Mouse (Mus musculus): ENCODE measurements around the gene Ralb.

The Ralb gene

DNA sequence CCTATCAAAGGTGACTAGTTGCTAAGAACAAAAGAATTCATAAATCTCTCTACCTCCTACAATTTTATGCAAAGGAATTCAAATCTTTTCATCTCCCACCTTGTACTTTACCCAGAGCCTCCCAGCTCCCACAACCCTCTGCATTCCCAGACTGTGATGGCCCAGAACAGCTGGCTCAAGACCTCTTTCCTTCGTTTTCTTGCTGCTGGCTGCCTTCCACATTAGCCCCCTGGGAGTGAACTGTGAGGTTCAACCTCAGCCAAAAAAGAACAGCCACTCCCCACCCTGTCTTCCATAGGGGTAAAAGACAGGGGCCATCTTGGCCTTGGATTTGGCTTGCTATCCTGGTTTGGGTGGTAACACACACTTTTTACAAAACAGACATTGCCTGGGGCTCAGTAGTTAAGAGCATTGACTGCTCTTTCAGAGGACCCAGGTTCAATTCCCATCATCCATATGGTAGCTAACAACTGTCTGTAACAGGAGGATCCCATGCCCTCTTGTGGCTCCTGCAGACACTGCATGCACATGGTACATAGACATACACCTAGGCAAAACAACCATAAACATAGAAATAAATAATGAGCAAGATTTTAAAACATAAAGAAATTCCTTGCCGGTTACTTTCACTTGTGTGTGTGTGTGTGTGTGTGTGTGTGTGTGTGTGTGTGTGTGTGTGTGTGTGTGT is 10.4 kb downstream of the Ralb start:
- no peak for DNase-seq (ENCODE audit: low spot score in 2 of 2)

DNA sequence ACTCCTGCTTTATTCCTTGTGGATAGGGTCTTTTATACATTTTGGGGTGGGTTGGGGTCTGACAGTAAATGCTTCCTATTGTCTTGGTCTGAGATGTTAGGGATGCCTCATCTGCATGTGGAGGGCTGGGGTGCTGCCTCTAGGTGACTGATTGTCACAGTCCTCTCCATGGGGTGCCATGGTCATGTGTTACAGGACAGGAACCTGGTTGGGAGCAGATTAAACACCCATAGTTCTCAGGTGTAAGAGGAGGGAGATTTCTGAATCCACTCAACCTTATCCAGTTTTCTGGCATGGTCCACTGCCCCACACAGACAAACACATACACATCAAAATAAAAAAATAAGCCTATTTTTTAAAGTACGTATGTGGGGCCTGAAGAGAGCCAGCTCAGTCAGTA is 12.1 kb downstream of the Ralb start:
- DNase-seq (ENCODE audit: low spot score in 2 of 2), result no peak

DNA sequence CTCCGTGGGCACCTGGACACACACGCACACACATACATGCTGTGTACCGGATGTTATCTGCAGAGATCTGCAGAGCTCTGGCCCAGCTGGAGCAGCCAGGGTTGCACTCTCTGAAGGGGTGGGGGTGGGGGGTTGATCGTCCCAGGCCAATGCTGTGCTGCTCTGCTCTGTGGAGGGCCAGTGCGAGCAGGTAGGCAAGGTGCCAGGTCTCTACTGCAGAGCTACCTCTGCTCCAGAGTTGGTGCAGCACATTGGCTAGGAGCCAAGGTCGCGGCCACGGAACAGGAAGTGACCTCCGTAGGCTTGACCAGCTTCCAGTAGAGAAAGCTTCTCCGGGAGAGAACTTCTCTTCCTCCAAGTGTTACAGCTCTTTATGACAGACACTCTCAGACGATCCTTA is 12.5 kb downstream of the Ralb start:
- no peak for DNase-seq (ENCODE audit: low spot score in 2 of 2)

DNA sequence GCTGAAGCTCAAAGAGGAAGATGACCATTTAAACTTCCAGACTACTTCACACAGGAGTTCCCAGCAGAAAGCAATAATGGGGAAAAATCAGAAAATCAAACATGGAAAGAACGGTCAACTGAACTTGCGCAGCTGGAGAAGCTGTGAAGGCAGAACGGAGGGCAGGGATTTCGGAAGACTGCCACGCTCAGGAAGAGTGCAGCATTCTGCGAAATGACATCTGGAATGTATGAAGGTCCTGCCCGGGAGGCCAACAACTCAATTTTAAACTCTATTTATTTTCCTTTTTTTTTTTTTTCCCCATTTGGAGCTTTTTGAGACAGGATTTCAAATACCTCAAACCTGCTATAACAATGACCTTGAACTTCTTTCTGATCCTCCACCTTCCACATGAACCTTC is 13.8 kb downstream of the Ralb start:
- DNase-seq (ENCODE audit: low spot score in 2 of 2), result no peak

DNA sequence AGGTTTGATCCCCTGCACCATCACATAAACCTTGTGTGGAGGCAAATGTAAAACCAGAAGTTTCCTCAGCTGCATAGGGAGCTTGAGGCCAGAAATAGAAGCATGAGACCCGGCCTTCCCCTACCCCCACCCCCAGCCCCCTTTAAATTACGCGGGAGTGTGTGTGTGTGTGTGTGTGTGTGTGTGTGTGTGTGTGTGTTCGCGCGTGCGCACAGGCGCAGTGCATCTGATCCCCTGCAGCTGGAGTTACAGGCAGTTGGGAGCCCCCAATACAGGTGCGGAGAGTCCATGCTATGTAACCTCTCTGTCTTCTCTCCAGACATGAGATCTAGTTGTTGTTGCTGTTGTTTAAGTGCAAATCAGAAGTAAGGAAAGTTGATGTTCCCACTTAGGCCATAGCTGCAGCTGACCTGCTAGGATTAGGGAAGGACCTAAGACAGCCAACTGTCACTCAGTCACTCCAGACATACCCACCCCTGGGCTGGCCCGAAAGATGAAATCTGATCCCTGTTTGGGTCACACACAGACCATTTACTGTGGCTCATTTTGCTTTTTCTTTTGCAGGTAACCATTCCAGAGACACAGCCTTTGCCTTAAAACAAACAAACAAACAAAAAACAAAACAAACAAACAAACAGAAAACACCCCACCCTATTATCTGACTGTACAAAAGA is 16.5 kb downstream of the Ralb start:
- no peak for DNase-seq (ENCODE audit: low spot score in 2 of 2)

DNA sequence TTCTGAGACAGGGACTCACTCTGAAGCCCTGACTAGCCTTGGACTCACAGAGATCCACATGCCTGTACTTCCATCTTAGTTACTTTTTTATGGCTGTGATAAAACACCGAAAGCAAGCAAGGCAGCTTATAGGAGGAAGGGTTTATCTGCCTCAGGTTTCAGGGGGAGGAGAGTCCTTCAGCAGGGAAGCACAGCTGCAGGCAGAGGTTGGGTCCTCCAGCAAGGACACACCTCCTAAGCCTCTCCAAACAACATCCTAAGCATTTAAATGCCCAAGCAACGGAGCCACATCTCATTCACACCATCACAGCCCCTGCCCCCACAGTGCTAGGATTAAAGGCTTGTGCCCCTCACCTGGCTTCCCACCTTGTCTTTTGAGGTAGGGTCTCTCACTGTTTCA is 18.8 kb downstream of the Ralb start:
- DNase-seq (ENCODE audit: low spot score in 2 of 2), result no peak

DNA sequence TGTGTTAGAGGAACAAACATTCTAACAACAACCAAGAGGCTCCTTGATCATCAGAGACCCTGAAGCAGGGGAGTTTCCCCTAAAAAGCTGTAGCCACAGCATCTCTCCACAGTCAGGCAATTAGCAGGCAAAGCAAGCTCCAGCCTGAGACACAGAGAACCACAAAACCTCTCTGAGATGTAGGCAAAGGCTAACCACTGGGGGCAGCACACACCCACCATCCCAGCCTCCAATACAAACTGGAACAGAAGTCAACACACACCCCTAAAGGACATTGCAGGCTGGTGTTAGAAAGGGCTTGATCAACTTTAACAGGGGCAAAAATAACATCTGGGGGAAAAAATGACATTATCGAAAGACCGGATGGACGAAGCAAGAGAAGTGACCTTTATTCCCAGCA is 20.1 kb downstream of the Ralb start:
- no peak for DNase-seq (ENCODE audit: low spot score in 2 of 2)

DNA sequence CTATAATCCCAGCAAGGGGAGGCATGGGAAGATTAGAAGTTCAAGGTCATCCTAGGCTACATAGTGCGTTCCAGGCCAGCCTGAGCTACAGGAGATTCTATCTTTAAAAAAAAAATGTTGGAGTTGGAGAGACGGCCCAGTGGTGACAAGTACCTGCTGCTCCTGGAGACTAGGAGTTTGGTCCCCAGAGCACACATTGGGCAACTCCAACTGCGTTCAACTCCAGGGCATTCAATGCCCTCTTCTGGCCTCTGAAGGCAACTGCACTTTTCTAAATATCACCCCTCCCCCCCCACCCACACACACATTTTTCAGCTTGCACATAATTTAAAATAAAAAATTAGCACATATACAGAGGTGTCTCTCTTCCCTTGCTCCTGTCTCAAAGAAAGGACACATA is 21.7 kb downstream of the Ralb start:
- no peak for DNase-seq (ENCODE audit: low spot score in 2 of 2)

DNA sequence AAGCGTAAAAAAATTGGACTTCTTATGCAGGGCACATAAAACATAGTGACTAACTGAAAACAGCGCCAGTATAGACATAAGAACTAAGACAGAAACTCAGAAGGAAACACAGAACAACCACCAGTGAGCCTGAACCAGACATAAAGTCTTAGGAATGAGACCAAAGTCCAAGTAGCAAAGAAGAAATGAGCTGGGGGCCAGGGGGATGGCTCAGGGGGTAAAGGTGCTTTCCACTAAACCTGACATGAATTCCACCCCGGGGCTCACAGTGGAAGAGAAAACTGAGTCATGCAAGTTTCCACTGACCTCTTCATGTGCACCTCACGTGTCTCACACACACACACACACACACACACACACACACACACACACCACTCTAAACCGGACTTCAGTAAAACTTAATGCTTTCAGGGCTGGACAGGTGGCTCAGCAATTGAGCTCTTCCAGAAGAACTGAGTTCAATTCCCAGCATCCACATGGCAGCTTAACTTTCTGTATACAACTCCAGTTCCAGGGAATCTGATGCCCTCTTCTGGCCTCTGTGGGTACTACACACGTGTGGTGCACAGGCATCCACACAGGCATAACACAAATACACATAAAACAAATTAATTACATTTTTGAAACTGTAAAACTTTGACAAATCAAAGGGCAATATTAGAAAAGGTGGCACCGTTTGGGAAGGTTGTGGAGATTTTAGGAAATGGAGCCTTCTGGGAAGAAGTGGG is 23.2 kb downstream of the Ralb start:
- DNase-seq (ENCODE audit: low spot score in 2 of 2), result no peak

DNA sequence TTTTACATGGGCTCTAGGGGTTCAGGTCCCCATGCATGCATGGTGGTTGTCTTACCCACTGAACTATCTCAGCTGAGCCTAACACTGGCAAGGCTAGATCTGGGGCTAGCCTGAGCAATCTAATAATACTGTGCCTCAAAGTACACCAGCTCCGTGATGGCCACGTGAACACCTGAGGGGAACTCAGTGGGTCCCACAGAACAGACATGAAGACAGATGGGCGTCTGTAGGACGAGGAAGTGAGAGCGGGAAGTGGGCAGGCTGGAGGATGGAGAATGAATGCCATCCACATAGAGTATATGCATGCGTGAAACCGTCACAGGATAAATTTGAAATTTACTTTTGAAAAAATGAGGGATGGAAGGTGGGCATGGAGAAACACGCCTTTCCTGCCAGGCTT is 23.9 kb downstream of the Ralb start:
- no peak for DNase-seq (ENCODE audit: low spot score in 2 of 2)

DNA sequence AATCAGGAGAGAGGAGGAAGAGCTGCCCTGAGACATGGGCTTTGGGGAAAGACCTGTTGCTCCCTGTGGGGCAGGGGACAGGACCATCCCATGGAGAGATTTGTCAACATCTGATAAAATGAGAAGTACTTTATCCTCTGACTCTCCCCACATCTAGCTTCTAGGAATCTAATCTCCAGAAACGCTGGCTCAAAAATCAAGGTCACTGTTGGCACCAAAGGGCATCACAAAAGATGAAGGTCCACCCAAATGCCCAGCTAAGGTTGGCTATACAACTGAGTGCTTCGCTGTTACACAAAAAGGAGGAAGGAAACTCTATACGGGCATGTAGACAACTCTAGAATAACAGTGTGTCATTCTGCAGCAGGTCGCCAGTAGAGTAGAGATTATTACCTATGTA is 25.0 kb downstream of the Ralb start:
- DNase-seq (ENCODE audit: low spot score in 2 of 2), result no peak

DNA sequence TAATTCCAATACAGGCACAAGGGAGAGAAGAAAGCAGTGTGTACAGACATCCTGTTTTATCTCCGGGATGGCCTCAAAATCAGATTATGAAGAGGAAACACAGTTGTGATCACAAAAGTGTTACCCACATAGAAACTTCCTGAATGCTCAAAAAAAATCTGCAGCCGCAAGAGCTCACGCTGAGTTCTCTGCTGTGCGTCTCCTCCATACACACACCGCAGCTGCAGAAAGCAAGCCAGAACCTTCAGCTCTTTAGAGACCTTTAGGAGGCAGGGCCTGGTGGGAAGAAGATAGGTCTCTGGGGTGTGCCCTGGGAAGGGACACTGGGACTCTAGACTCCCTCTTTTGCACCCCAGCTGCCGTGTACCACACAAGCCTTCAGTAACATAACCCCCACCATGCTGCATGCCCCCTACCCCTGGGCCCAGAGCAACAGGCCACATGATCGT is 27.7 kb downstream of the Ralb start:
- no peak for DNase-seq (ENCODE audit: low spot score in 2 of 2)

DNA sequence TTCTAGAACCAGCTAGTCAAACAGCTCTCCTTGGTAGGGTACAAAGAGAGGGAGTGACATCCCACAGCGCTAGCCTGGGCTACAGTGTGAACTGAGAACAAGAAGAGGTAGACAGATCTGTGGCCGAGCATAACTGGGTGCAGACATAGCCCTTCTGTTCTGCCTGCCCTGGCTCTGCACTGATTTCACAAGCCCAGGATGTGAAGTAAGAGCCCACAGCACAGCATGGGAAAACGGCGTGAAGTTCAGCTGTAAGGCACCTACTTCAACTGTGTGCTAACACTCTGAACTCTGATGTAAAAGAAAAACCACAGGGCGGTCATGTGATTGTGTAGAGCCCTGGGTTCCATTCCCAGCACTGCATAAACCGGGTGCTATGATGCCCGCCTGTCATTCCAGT is 29.9 kb downstream of the Ralb start:
- no peak for DNase-seq (ENCODE audit: low spot score in 2 of 2)

DNA sequence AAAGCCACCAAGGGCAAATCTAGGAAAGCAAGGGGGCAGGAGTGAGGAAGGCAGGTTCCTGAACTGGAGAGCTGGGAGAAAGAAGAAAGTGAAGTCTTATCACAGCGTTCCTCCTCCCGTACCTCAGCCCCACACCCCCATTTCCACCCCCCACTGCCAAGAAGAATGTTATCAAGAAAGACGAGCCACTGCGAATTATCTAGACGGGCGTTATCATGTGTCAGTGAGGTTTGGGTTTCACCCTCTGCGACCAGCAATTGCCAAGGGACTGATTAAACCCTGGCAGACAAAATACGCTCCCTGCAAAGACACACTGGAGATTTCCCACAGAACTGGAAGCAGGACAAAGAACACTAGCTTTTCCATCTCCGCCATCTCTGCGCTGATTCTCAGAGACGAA is 31.9 kb downstream of the Ralb start:
- no peak for DNase-seq (ENCODE audit: low spot score in 2 of 2)

DNA sequence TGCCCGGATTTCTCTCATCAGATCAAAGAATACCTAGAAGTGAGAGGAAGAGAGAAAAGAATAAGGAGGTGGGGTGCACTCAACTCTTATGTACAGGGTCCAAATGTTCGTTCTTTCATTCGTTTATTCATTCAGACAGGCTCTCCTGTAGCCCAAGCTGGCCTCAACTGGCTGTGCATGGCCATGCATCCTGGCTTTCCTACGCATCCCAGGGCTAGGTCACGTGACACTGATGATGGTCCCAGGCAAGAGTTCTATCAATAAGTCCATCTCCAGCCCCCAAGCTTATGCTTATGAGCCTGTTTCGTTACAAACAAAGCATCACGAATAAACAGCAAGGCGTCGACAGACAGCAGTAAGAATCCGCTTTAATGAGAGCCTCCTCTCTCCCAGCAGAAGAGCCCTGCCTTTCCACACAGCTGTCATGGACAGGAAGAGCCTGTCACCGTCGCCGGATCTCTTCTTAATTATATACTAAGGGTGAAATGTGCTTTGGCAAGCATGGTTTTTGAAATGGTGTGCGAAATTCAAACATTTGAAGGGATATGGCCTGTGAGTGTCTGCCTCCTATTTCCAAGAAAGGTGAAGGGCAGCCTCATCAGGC is 32.7 kb downstream of the Ralb start:
- no peak for DNase-seq (ENCODE audit: low spot score in 2 of 2)

DNA sequence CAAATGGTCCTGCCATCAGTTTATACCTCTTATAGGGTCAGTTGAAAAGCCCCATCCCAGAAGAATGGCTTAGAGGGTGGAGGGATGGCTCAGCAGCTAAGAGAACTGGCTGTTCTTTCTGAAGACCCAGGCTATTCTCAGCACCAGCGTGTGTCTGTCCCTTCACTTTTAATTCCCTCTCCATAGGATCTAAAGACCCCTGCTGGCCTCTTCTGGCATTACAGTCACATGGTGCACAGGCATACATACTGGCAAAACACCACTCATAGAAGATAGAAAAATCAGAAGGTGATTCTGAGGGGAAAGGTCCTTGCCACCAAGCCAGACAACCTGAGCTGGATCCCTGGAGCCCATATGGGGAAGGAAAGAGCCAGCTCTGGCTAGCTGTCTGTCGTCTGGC is 41.2 kb downstream of the Ralb start:
- DNase-seq (ENCODE audit: low spot score in 2 of 2), result no peak

DNA sequence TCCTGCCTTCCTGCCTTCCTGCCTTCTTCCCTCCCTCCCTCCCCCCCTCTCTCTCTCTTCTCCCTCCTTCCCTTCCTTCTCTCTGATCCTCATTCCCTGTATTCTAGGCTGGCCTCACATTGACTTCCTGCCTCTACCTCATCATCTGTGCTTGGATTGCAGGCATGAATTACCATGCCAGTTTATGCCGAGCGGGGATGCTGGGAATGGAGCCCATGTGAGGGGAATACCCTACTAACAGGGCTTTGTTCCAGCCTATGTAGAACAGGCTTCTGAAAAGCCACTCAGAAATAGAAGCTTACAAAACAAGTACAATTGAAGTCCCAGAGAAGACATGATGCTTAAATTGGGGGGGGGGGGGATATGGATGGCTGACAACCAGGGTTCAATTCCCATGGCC is 44.5 kb downstream of the Ralb start:
- no peak for DNase-seq (ENCODE audit: low spot score in 2 of 2)

DNA sequence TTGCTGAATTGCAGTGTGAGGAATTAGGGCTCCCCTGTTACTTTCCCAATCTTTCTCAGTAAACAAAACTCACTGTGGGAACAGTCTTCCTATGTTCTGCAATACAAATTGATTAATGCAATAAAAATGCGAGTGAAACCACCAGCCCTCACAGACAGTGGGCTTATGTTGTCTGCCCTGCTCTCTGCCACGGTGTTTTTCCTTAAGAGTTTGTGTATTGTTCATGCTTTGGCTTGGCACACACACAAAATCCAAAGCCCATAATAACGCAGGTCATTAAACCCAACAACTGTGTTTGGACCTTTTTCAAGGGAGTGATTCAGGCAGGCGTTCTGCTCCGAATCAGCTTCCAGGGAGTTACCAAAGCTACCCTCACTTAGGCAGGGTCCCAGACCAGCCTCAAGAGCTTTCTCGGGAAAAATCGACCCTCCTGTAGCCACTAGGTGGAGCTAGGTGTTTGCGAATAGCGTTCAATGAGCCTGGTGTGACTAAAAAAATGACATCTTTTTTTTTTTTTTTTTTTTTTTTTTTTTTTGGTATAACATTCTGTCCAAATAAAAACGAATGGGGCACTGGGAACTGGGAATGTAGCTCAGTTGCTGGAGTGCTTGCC is 46.5 kb downstream of the Ralb start:
- peak; percentile 47 to 58 for DNase-seq (ENCODE audit: low spot score in 2 of 2)

DNA sequence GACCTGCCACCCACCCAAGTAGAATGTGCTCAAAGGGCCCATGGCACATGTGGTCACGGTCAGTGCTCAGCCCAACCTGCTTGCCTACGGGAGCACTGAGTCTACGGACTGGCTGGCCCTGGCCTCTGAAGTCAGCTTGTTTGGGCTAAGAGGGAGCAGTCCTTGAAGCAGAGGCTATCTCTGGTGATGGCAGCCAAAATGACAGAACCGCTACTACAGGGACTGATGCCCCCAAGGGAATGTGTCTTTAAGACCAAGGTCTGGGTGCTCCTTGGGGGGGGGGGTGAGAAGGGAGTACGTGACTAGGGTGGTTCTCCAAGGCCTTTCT is 47.1 kb downstream of the Ralb start:
- DNase-seq (ENCODE audit: low spot score in 2 of 2), result no peak

DNA sequence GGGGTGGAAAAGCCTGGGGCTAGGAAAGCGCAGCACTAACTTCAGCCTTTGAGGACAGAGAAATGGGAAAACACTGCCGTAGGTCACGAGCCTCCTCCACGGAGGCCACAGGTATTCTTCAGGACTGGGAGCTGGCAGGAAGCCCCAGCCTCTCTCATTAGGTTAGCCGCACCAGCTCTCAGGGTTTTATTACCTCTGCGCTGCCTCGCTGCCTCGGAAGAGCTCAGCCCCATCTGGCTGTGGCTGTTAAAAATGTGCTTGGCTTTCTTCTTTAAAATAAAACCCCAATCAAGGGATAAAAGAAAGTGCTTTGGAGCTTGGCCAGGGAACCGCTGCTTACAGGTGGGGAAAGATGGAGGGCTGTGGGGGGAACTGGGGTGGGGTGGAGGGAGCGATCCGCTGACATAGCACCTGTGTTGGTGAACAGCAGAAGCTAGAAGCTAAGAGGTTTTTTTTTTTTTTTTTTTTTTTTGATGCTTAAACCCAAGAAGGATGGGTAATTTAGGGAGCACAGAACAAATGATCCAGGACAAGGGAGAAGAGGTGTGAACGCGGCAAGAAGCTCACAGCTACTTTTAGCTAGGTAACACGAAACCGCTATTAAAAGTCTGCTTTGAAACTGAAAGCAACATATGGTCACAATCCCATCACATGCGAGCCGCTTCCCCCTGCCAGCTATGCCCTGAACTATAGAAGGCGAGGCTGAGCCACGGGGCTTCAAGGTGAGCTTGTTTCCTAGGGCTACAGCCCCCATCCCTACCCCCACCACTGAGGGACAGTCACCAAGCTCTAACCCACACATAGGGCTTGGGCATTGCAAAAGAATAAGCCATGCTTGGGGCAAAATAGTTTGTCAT is 47.7 kb downstream of the Ralb start:
- DNase-seq (ENCODE audit: low spot score in 2 of 2), result no peak

DNA sequence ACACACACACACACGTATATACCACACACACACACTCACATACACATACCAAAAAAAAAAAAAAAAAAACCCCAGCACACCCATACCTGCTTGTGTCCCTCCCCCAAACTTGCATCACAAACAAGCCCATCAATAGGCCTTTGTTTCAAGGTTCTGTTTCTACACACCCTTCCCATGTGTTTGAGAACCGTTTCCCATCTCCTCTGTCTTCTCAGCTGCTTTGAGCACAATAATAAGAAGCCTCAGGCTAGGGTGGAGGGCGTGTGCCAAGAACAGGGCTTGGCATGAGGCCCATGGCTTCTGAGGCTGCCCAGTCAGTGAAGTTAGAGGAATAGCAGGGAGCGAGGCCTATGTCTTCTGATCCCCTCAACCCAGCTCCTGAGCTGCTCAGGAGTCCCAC is 50.9 kb downstream of the Ralb start:
- DNase-seq (ENCODE audit: low spot score in 2 of 2), result no peak

DNA sequence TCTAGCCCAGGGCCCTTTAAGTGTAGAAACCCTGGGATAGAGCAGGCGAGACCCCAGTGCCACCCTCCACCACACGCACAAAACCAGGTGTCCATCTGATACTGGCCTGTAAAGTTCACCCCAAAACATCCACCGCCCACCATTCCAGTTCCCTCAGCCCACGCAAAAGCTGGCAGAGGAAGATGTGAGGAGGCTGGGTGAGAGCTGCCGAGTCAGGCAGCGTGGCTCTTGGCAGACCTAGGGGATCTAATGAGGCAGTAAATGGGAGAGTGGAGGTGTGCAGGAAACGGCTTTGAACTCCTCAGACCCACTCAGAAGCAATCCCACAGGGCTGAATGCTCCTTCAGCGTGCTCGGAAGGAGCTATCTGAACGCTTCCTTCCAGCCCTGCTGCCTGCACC is 53.2 kb downstream of the Ralb start:
- peak; percentile 11 to 31 for DNase-seq (ENCODE audit: low spot score in 2 of 2)
